Mouse (Mus musculus): ENCODE results near the gene Gli1. TPM values are rescaled to one million over a fixed set of nuclear protein-coding genes. Genes with fewer than 3 reads are reported as not detected.
"Not testable (repeated sequence)": the region's sequence is repeated elsewhere in the genome, so short reads cannot be mapped to it uniquely, and the experiment has no call there.

The Gli1 gene
- polyA plus RNA-seq, 1 experiment from 2014 or later: 3.7 TPM

GRCm38 (mm10) chr10:127313516-127313915, 28.3 kb downstream of the Gli1 start:
- H3K4me2 ChIP-seq (replicated peaks); H3K9me3 ChIP-seq; H3K9ac ChIP-seq (replicated peaks); H3K27ac ChIP-seq (replicated peaks); H3K4me3 ChIP-seq; ATAC-seq (ENCODE audit: low FRiP score, low read depth); H3K27me3 ChIP-seq: not testable (repeated sequence)
- peaks cover 11% of the 10 kb centered on the region for H3K36me3 ChIP-seq
- 93% methylated on average over 5 of the region's 5 CpGs for whole genome bisulfite sequencing
- H3K4me1 ChIP-seq: peaks cover 13% of the 10 kb centered on the region

- H3K27me3 ChIP-seq: no peaks in the 10 kb centered on the region
- 79% methylated on average over 4 of the region's 4 CpGs for WGBS
- no peak overlapping the region for H3K27ac ChIP-seq (replicated peaks)
- H3K36me3 ChIP-seq: peaks cover 18% of the 10 kb centered on the region
- no peak overlapping the region for H3K4me3 ChIP-seq
- peaks cover 13% of the 10 kb centered on the region for H3K4me1 ChIP-seq
- no peak overlapping the region for H3K9ac ChIP-seq (replicated peaks)
- no peaks in the 10 kb centered on the region for H3K9me3 ChIP-seq
- no peak overlapping the region for H3K4me2 ChIP-seq (replicated peaks)
- no peak for ATAC-seq (ENCODE audit: low FRiP score, low read depth)
These were observed 28.9 kb downstream of the Gli1 start for GRCm38 (mm10) chr10:127312858-127313257.

GRCm38 (mm10) chr10:127312356-127312676, 29.5 kb downstream of the Gli1 start:
- Histone ChIP-seq H3K27ac (replicated peaks) (peak overlapping the region; percentile 70), H3K36me3 (peaks cover 23% of the 10 kb centered on the region), H3K9me3 (no peaks in the 10 kb centered on the region), H3K9ac (replicated peaks) (peak overlapping the region; percentile 83), H3K4me1 (peaks cover 13% of the 10 kb centered on the region), H3K27me3 (no peaks in the 10 kb centered on the region), H3K4me3 (peak overlapping the region; percentile 80), H3K4me2 (replicated peaks) (peak overlapping the region; percentile 67)
- WGBS: 2% methylated on average over 4 of the region's 4 CpGs
- peak; percentile 53 for ATAC-seq (ENCODE audit: low FRiP score, low read depth)

- H3K9ac ChIP-seq (replicated peaks): peak within 1 kb of the TSS; percentile 83
- under 1% methylated on average over 65 of the region's 65 CpGs for WGBS
- peak; percentile 94 for ATAC-seq (ENCODE audit: low FRiP score, low read depth)
- peaks cover 13% of the 10 kb centered on the region for H3K4me1 ChIP-seq
- no peaks in the 10 kb centered on the region for H3K27me3 ChIP-seq
- no peaks in the 10 kb centered on the region for H3K9me3 ChIP-seq
- peak within 1 kb of the TSS; percentile 80 for H3K4me3 ChIP-seq
- H3K27ac ChIP-seq (replicated peaks): peak within 1 kb of the TSS; percentile 70
- H3K36me3 ChIP-seq: peaks cover 29% of the 10 kb centered on the region
- peak within 1 kb of the TSS; percentile 67 for H3K4me2 ChIP-seq (replicated peaks)
These were observed 30.1 kb downstream of the Gli1 start, which contains the start of gene Mars for GRCm38 (mm10) chr10:127311476-127312355. Gene Mars (minus strand): TSS chr10:127311786.

GRCm38 (mm10) chr10:127310523-127311475, 31.0 kb downstream of the Gli1 start:
- ATAC-seq (ENCODE audit: low FRiP score, low read depth): peak; percentile 42
- peak overlapping the region; percentile 80 for H3K4me3 ChIP-seq
- H3K9ac ChIP-seq (replicated peaks): peak overlapping the region; percentile 83
- H3K4me1 ChIP-seq: peaks cover 13% of the 10 kb centered on the region
- no peaks in the 10 kb centered on the region for H3K27me3 ChIP-seq
- peak overlapping the region; percentile 70 for H3K27ac ChIP-seq (replicated peaks)
- H3K9me3 ChIP-seq: no peaks in the 10 kb centered on the region
- peaks cover 38% of the 10 kb centered on the region for H3K36me3 ChIP-seq
- WGBS: 37% methylated on average over 23 of the region's 23 CpGs
- peak overlapping the region; percentile 67 for H3K4me2 ChIP-seq (replicated peaks)

- ATAC-seq (ENCODE audit: low FRiP score, low read depth); H3K9me3 ChIP-seq; H3K4me3 ChIP-seq; H3K27me3 ChIP-seq; H3K4me2 ChIP-seq (replicated peaks); H3K9ac ChIP-seq (replicated peaks); H3K27ac ChIP-seq (replicated peaks): not testable (repeated sequence)
- Histone ChIP-seq H3K36me3 (peaks cover 54% of the 10 kb centered on the region), H3K4me1 (peaks cover 13% of the 10 kb centered on the region)
- WGBS: 86% methylated on average over 3 of the region's 3 CpGs
These were observed 32.6 kb downstream of the Gli1 start for GRCm38 (mm10) chr10:127309167-127309566.

GRCm38 (mm10) chr10:127303136-127303535, 38.6 kb downstream of the Gli1 start:
- Histone ChIP-seq H3K36me3 (peaks cover 99% of the 10 kb centered on the region), H3K4me3 (no peak overlapping the region), H3K9me3 (no peaks in the 10 kb centered on the region), H3K27ac (replicated peaks) (no peak overlapping the region), H3K4me2 (replicated peaks) (no peak overlapping the region), H3K27me3 (no peaks in the 10 kb centered on the region), H3K9ac (replicated peaks) (no peak overlapping the region), H3K4me1 (no peaks in the 10 kb centered on the region)
- whole genome bisulfite sequencing: 94% methylated on average over 11 of the region's 11 CpGs
- no peak for ATAC-seq (ENCODE audit: low FRiP score, low read depth)

GRCm38 (mm10) chr10:127300361-127300760, 41.4 kb downstream of the Gli1 start:
- H3K27me3 ChIP-seq: no peaks in the 10 kb centered on the region
- no peak overlapping the region for H3K9ac ChIP-seq (replicated peaks)
- no peak overlapping the region for H3K4me3 ChIP-seq
- 93% methylated on average over 6 of the region's 6 CpGs for WGBS
- H3K4me1 ChIP-seq: no peaks in the 10 kb centered on the region
- no peaks in the 10 kb centered on the region for H3K9me3 ChIP-seq
- H3K4me2 ChIP-seq (replicated peaks): no peak overlapping the region
- H3K27ac ChIP-seq (replicated peaks): no peak overlapping the region
- ATAC-seq (ENCODE audit: low FRiP score, low read depth): no peak
- peaks cover 99% of the 10 kb centered on the region for H3K36me3 ChIP-seq

- Histone ChIP-seq H3K4me1 (peaks cover 4% of the 10 kb centered on the region), H3K9ac (replicated peaks) (no peak overlapping the region), H3K9me3 (no peaks in the 10 kb centered on the region), H3K36me3 (peaks cover 93% of the 10 kb centered on the region), H3K27me3 (no peaks in the 10 kb centered on the region), H3K4me3 (no peak overlapping the region), H3K27ac (replicated peaks) (no peak overlapping the region), H3K4me2 (replicated peaks) (no peak overlapping the region)
- WGBS: 93% methylated on average over 16 of the region's 16 CpGs
- no peak for ATAC-seq (ENCODE audit: low FRiP score, low read depth)
These were observed 44.5 kb downstream of the Gli1 start for GRCm38 (mm10) chr10:127297015-127297871.

GRCm38 (mm10) chr10:127295986-127296794, 45.6 kb downstream of the Gli1 start:
- no peak overlapping the region for H3K4me2 ChIP-seq (replicated peaks)
- 95% methylated on average over 24 of the region's 24 CpGs for WGBS
- no peak overlapping the region for H3K27ac ChIP-seq (replicated peaks)
- no peaks in the 10 kb centered on the region for H3K27me3 ChIP-seq
- ATAC-seq (ENCODE audit: low FRiP score, low read depth): no peak
- H3K9ac ChIP-seq (replicated peaks): no peak overlapping the region
- H3K4me3 ChIP-seq: no peak overlapping the region
- H3K9me3 ChIP-seq: no peaks in the 10 kb centered on the region
- peaks cover 82% of the 10 kb centered on the region for H3K36me3 ChIP-seq
- peaks cover 14% of the 10 kb centered on the region for H3K4me1 ChIP-seq
